Mouse (Mus musculus) limb, embryonic 14.5 days (tissue): ENCODE data around the gene 2210408I21Rik. TPM values are rescaled to one million over a fixed set of nuclear protein-coding genes. Genes with fewer than 3 reads are reported as not detected.

Experiments used
- ATAC-seq: fragments of 200-750 bp; cut with Nextera tagmentation; 2 replicates; pipeline ENCODE4 v1.8.0; 2017; ENCODE audit warnings: low read depth, moderate number of reproducible peaks, moderate TSS enrichment; ENCODE audit not compliant: low FRiP score
- DNase-seq: peaks from one replicate; pipeline ENCODE4 v3.0.0-alpha.2; 2015; ENCODE audit warnings: low spot score
- H3K27ac ChIP-seq: fragments of 300-500 bp; sonication (generic); replicated peaks from 2 replicates; pipeline ENCODE4 v1.5.1; 2014; ENCODE audit warnings: low read depth, mild to moderate bottlenecking, low read length, moderate library complexity, mixed read lengths
- H3K27me3 ChIP-seq: fragments of 300-500 bp; sonication (generic); 2 replicates; pipeline ENCODE4 v1.6.1; 2014; ENCODE audit warnings: low read length, mixed read lengths; ENCODE audit not compliant: control insufficient read depth, insufficient read depth
- H3K36me3 ChIP-seq: fragments of 300-500 bp; sonication (generic); 2 replicates; pipeline ENCODE4 v1.6.1; 2014; ENCODE audit warnings: mild to moderate bottlenecking, low read length, moderate library complexity, mixed read lengths; ENCODE audit not compliant: control insufficient read depth, insufficient read depth
- H3K4me1 ChIP-seq: fragments of 300-500 bp; sonication (generic); 2 replicates; pipeline ENCODE4 v1.6.1; 2014; ENCODE audit warnings: antibody characterized with exemption, low read length, mixed read lengths; ENCODE audit not compliant: control insufficient read depth, insufficient read depth
- H3K4me2 ChIP-seq: fragments of 300-500 bp; sonication (generic); replicated peaks from 2 replicates; pipeline ENCODE4 v1.6.1; 2014; ENCODE audit warnings: low read depth, mild to moderate bottlenecking, low read length, moderate library complexity; ENCODE audit not compliant: severe bottlenecking
- H3K4me3 ChIP-seq: fragments of 300-500 bp; sonication (generic); replicated peaks from 2 replicates; pipeline ENCODE4 v1.5.1; 2014; ENCODE audit warnings: low read length
- H3K9ac ChIP-seq: fragments of 300-500 bp; sonication (generic); 2 replicates; pipeline ENCODE4 v1.6.1; 2014; ENCODE audit warnings: mild to moderate bottlenecking, low read depth, low read length, moderate library complexity; ENCODE audit not compliant: severe bottlenecking
- H3K9me3 ChIP-seq: fragments of 300-500 bp; sonication (generic); 2 replicates; pipeline ENCODE4 v1.6.1; 2016; ENCODE audit warnings: low read length; ENCODE audit not compliant: control insufficient read depth
- POLR2A ChIP-seq: fragments of 200-500 bp; IDR thresholded peaks from 2 replicates; pipeline ENCODE4 v1.8.0; 2012; ENCODE audit warnings: inconsistent platforms, mild to moderate bottlenecking, moderate library complexity, borderline replicate concordance; ENCODE audit not compliant: insufficient read depth, insufficient read length; ENCODE audit errors: extremely low read depth
- WGBS: fragments of 180-500 bp; shearing (Covaris S2); extraction: QIAGEN DNeasy Blood & Tissue Kit; methylation state at CpG from one replicate; pipeline ENCODE4 v1.1.7; 2014; 5-methylcytosine and 5-hydroxymethylcytosine counted together
- polyA plus RNA-seq, 2 experiments: library from polyadenylated mRNA; depleted of rRNA in 1 of 2; stranded (reverse) in 1 of 2; unstranded in 1 of 2; fragments of >200 nt; fragmentation: Nextera tagmentation in 1 of 2; extraction: Ambion mirVana in 1 of 2; gene quantifications; 2 replicates each; pipeline versions ENCODE4 v1.2.1 to v1.2.3; 2012 to 2014

The 2210408I21Rik gene
- polyA plus RNA-seq, 2 experiments = 3.9 to 10.5 TPM

DNA sequence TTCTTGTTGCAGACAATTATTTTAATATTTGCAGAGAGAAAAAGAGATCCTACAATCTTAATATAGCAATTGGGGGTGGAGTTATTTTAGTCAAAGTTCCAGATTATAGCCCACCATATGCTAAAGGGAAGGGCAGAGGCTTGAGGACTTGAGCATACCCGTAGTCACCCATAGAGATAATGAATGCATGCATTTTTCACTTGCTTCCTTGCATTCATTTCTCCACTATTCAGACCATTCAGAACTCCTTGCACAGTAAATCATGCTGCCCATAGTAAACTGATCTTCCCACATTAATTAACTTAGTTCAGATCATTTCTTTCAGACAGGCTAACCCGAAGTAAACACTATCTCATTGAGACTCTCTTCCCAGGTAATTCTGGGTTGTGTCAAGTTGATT, 277.5 kb downstream of the 2210408I21Rik start:
- no peak overlapping the region for H3K27ac ChIP-seq
- H3K36me3 ChIP-seq = no peaks in the 10 kb centered on the region
- 86% methylated on average over 2 of the region's 2 CpGs for WGBS
- H3K4me1 ChIP-seq = no peaks in the 10 kb centered on the region
- ATAC-seq = no peak
- no peak overlapping the region for H3K4me2 ChIP-seq
- no peak overlapping the region for H3K9ac ChIP-seq
- DNase-seq = no peak
- no peak overlapping the region for H3K4me3 ChIP-seq
- H3K9me3 ChIP-seq = no peaks in the 10 kb centered on the region
- H3K27me3 ChIP-seq = no peaks in the 10 kb centered on the region
- no peak for TF ChIP-seq POLR2A

DNA sequence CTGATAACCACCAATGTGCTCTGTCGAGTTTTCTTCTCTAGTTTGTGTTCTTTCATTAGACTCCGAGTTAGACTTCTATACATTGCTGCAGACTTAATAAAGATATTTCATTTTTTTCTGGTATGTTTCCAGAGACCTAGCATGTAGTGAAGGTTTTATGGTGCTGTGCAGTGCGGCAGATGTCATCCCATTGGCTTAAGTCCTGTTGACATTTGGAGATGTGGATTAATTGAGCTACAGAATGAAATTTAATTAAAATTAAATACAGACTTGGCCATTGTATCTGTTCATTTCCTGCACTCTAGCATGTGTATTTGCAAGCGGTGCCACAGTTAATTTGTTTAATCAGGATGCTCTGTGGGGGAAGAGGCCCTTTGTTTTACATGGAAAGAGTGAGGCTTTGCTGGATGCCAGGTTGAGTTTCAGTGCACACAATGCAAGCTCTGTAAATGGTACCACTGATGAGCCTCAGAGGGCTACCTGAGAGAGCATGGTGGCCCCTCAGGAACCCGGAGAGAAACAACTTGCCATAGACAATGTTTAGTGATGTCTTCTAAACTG, 314.7 kb downstream of the 2210408I21Rik start:
- Histone ChIP-seq H3K4me1 (no peaks in the 10 kb centered on the region), H3K9me3 (no peaks in the 10 kb centered on the region), H3K4me3 (no peak overlapping the region), H3K27ac (no peak overlapping the region), H3K4me2 (no peak overlapping the region), H3K9ac (no peak overlapping the region), H3K36me3 (no peaks in the 10 kb centered on the region), H3K27me3 (no peaks in the 10 kb centered on the region)
- no peak for ATAC-seq
- WGBS = 82% methylated on average over 5 of the region's 5 CpGs
- TF ChIP-seq POLR2A = no peak
- no peak for DNase-seq

- WGBS = 81% methylated on average over 3 of the region's 3 CpGs
- no peaks in the 10 kb centered on the region for H3K36me3 ChIP-seq
- no peak overlapping the region for H3K4me2 ChIP-seq
- H3K27me3 ChIP-seq = no peaks in the 10 kb centered on the region
- H3K4me1 ChIP-seq = no peaks in the 10 kb centered on the region
- TF ChIP-seq POLR2A = no peak
- no peak for ATAC-seq
- H3K27ac ChIP-seq = no peak overlapping the region
- no peak overlapping the region for H3K9ac ChIP-seq
- H3K4me3 ChIP-seq = no peak overlapping the region
- DNase-seq = no peak
- no peaks in the 10 kb centered on the region for H3K9me3 ChIP-seq
Measured at GRCm38 (mm10) chr13:77470093-77470621, 334.8 kb downstream of the 2210408I21Rik start.

GRCm38 (mm10) chr13:77476420-77476819, 341.1 kb downstream of the 2210408I21Rik start:
- 54% methylated on average over 4 of the region's 4 CpGs for WGBS
- no peak overlapping the region for H3K4me3 ChIP-seq
- H3K27me3 ChIP-seq = no peaks in the 10 kb centered on the region
- DNase-seq = no peak
- no peaks in the 10 kb centered on the region for H3K4me1 ChIP-seq
- H3K4me2 ChIP-seq = no peak overlapping the region
- H3K27ac ChIP-seq = no peak overlapping the region
- H3K9ac ChIP-seq = no peak overlapping the region
- no peaks in the 10 kb centered on the region for H3K9me3 ChIP-seq
- no peak for ATAC-seq
- TF ChIP-seq POLR2A = no peak
- H3K36me3 ChIP-seq = no peaks in the 10 kb centered on the region

DNA sequence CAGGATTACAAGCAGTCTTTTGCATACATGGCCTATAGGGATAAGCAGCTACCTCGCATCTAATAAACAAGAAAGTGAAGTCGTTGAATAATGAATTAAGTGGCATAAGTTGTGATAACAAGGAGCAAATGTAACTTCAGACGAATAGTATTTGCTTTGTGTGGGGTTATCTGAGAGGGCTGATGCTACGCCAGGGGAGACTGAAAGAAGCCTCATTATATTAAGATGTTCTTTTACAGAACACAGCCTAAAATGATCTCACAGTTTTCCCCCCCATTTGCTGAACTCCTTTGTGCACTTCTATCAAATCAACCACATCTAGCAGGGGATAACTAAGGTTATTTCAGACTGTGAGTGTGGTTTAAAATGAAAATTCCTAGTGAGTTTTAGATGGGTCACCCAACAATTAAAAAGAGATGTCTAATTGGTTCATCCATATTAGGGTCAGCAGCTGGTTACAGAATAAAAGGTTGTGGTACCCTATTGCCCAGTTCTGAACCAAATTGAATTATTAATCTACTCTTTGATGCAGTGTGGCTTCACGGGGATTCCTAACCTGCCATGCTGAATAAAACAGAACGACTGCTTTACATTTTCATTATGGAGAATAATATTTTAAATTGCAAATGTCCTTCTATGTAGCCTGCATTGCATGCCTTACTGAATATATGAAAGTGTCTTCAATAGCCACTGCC, 343.2 kb downstream of the 2210408I21Rik start:
- H3K9me3 ChIP-seq = no peaks in the 10 kb centered on the region
- H3K27me3 ChIP-seq = no peaks in the 10 kb centered on the region
- ATAC-seq (no peak), DNase-seq (no peak)
- H3K9ac ChIP-seq = no peak overlapping the region
- no peaks in the 10 kb centered on the region for H3K4me1 ChIP-seq
- H3K27ac ChIP-seq = no peak overlapping the region
- H3K4me2 ChIP-seq = no peak overlapping the region
- TF ChIP-seq POLR2A = no peak
- no peak overlapping the region for H3K4me3 ChIP-seq
- WGBS = 66% methylated on average over 6 of the region's 6 CpGs
- no peaks in the 10 kb centered on the region for H3K36me3 ChIP-seq
